Mouse (Mus musculus) C2C12 (cell line): ENCODE data around the gene Tnfaip8l1.

ENCODE experiments used
- CEBPB ChIP-seq: IDR thresholded peaks from one replicate; pipeline ENCODE4 v1.6.1; 2011; ENCODE audit warnings: low read depth, mild to moderate bottlenecking, control low read depth, moderate library complexity
- CTCF ChIP-seq: IDR thresholded peaks from one replicate; pipeline ENCODE4 v1.5.1; 2011; ENCODE audit not compliant: control insufficient read depth, insufficient read depth, insufficient read length
- FOSL1 ChIP-seq: IDR thresholded peaks from one replicate; pipeline ENCODE4 v1.8.0; 2011; ENCODE audit warnings: mild to moderate bottlenecking, low read length; ENCODE audit not compliant: poor library complexity, insufficient read depth, severe bottlenecking
- MAX ChIP-seq: IDR thresholded peaks from one replicate; pipeline ENCODE4 v1.6.1; 2011; ENCODE audit warnings: mild to moderate bottlenecking, control low read depth
- MYOD1 ChIP-seq: IDR thresholded peaks from one replicate; pipeline ENCODE4 v1.6.1; 2011; ENCODE audit warnings: low read depth; ENCODE audit not compliant: control insufficient read depth, insufficient read length
- MYOG ChIP-seq: IDR thresholded peaks from one replicate; pipeline ENCODE4 v1.6.1; 2011; ENCODE audit not compliant: control insufficient read depth, insufficient read length; ENCODE audit errors: extremely low read depth
- USF1 ChIP-seq: IDR thresholded peaks from one replicate; pipeline ENCODE4 v1.6.1; 2011; ENCODE audit warnings: low read depth, mild to moderate bottlenecking, control low read depth, moderate library complexity

GRCm38 (mm10) chr17:56117251-56117710, 45.0 kb upstream of the Tnfaip8l1 start, which contains the start of gene Plin5:
- TF ChIP-seq CTCF: no peak
- no peak for TF ChIP-seq USF1
- no peak for TF ChIP-seq CEBPB
- no peak for TF ChIP-seq MYOD1
- TF ChIP-seq MAX: no peak
- TF ChIP-seq MYOG: no peak
- no peak for TF ChIP-seq FOSL1
